Mouse (Mus musculus): ENCODE data around the gene Pars2. TPM values are rescaled to one million over a fixed set of nuclear protein-coding genes. Genes with fewer than 3 reads are reported as not detected.

The Pars2 gene
- total RNA-seq, 2 experiments from 2014 or later = 3.2 to 5.6 TPM

DNA sequence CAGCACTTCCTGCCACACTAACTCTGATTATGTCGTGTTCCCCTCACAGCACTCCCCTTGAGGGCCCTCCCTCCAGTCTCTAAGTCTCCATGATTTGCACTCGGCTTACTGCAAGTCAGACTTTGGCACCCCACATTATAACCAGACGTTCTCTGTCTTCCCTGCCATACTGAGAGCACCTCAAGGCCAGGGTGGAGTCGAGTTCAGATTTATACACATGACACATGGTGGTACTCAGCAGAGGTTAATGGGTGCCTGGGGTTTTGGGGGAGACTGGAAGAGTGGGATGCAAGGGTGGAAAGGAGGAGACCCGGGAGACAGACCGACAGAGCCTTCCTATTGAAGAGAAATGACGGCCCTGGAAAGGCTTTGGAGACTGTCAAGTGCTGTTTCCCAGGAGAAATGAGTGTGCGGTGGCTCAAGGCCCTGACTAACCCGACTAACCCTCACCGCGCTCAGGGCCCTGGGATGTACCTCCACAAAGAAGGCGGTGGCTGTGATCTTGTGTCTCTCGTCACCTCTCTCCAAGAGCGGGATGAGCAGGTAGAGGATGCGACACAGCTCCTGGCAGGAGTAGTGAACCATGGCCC lies 43.1 kb downstream of the Pars2 start:
- no peak for DNase-seq
- intact Hi-C loops (cut with DNase I) = no loop called here

DNA sequence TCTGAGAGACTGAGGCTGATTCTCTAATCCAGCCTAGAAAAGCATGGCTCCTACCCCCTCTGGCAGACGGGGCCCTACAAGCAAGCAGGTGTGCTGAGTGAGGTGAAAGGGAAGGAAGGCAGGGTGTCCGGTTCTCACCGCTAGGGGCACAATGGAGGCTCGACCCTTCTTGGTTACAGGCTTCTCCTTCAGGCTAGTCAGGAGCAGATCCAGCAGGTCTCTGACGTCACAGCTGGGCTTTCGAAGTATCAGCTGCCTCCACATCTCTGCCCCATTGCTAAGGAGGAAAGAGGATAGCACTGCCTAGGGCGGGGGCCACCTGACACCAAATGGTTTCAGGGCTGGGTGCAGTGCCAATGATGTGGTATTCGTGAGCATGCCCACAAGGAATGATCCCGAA lies 49.1 kb downstream of the Pars2 start:
- intact Hi-C loops (cut with DNase I) = loop anchor here (10.0 kb wide), 1 partner anchor 225 kb away; no protein-coding TSS in a partner anchor

DNA sequence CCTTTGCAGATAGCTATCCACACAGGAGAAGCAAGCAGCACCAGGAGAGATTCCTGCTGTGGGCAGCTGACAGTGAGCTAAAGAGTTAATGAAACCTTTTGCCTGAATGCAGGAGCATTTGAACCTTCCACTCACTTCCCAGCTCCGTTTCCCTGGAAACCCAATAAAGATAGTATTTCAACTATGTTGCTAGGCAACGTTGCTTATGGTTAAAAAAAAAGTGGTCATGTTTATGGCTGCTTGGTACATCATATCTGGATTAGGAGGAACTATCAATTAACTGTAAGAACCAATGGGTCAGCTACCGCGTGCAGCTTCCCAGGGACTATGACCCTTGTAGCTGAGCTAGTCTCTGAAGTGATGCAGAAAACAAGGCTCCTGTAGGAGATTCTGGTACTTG lies 49.9 kb downstream of the Pars2 start:
- no peak for DNase-seq
- intact Hi-C loops (cut with DNase I) = loop anchor here (10.0 kb wide), 1 partner anchor 226 kb away; no protein-coding TSS in a partner anchor

More for the DNA sequence above, 49.1 kb downstream of the Pars2 start:
- no peak for DNase-seq

DNA sequence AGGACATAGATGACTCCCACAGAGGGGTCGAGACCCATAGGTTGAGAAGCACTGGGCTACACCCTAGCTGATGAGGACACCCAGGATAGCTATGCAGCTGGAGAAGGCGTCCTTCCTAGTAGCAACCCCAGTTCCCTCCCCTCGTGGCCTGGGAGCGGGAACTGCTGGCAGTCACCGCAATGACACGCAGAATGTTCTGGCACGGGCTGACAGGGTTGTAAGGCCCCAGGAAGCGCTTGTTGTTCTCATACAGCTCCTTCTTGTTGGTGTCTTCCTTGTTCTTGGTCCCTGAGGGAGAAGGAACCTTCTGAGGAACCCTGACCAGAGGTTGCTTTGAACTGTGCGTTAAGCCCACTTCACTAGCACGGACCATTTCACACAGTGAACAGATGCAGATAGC lies 53.1 kb downstream of the Pars2 start:
- no peak for DNase-seq
- intact Hi-C loops (cut with DNase I) = loop anchor here (10.0 kb wide), 1 partner anchor 229 kb away; no protein-coding TSS in a partner anchor

DNA sequence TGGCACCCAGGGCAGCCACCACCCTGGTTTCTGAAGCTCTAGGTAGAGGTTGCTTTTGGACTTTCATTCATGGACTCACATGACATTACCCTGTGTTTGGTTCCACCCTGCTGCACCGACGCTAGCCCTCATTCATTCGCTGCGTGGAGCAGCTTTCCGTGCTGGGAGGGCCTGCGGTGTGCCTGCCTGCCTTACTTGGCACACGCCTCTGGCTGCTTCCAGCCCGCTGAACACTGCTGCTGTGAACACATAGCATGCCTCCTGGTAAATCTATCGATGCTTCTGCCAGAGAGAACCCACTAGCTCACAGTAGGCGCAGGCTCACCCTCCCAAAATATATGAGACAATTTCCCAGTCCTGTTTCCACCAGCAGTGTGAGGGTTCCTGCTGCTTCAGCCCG lies 53.5 kb downstream of the Pars2 start:
- intact Hi-C loops (cut with DNase I) = loop anchor here (10.0 kb wide), 1 partner anchor 230 kb away; no protein-coding TSS in a partner anchor
- no peak for DNase-seq

Other genes starting within 250 kb of the Pars2 start
- gene Pcsk9, start 186.7 kb upstream of the Pars2 start, total RNA-seq (2021) = not detected
- gene Bsnd, start 158.8 kb upstream of the Pars2 start, total RNA-seq (2021) = not detected
- 1 to 10 TPM; 1.4 to 2.3 TPM for gene Dhcr24, start 90.0 kb upstream of the Pars2 start, total RNA-seq (2021)
- not detected for gene Lexm, start 33.8 kb upstream of the Pars2 start, total RNA-seq (2021)
- gene Ttc22, start 28.6 kb upstream of the Pars2 start, total RNA-seq (2021) = not detected
- gene Ttc4, start 27.9 kb downstream of the Pars2 start, total RNA-seq (2021) = 10 to 100 TPM; 17.8 to 18.4 TPM
- under 1 TPM; 0.08 to 0.27 TPM for gene Mroh7, start 79.9 kb downstream of the Pars2 start, total RNA-seq (2021)
- gene Fam151a, start 82.8 kb downstream of the Pars2 start, total RNA-seq (2021) = under 1 TPM; 0.27 to 0.86 TPM
- gene Acot11, start 153.9 kb downstream of the Pars2 start, total RNA-seq (2021) = 10 to 100 TPM; 34.3 to 39.8 TPM

All from heart, postnatal 36 days (tissue).